Comparison of ENCODE assay signal across 8 mouse cellular contexts in the genomic region with DNA sequence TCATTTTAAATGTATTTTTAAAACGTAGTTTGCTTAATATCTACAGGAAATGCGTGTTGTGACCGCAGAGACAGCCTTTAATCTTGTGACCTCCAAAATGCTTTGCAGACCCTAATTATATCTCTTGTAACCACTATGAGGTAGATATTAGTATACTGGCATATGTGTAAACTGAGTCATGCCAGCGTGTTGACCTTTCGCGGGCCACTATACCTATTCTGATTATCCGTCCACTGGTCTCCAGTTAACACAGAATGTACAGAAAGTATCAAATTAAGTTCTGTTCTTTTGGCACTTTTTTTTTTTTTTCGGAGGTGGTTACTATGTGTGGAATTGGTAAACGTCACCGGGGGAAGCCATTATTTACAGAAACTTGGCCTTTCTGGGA. TPM values are rescaled to one million over a fixed set of nuclear protein-coding genes. Genes with fewer than 3 reads are reported as not detected.
DNase-seq lines count a peak whose midpoint lies in the region; ATAC-seq and TF ChIP-seq lines count a peak whose summit lies in the region.

No protein-coding gene starts in this region.

- TF ChIP-seq EP300 in heart, adult 2 months (IDR thresholded peaks at IDR 0.05; ENCODE audit: insufficient read depth, low read depth, low read length), result no peak
- no peak for TF ChIP-seq EP300 in heart, postnatal 0 days (IDR thresholded peaks at IDR 0.05; ENCODE audit: low read depth)

- in situ Hi-C loops in ES-E14 (cut with MboI; ENCODE audit: low sequenced_read_pairs in 2 of 2, unreplicated experiment in 2 of 2), result no loop called here

- H3K4me3 ChIP-seq in heart, adult 2 months, result peak overlapping the region; percentile 96
- peak overlapping the region; percentile 85 to 97 for H3K4me3 ChIP-seq in ES-E14 (ENCODE audit: insufficient read depth in 1 of 2, low read depth in 1 of 2, low read length in 2 of 2, poor library complexity in 1 of 2, severe bottlenecking in 1 of 2)
- H3K4me3 ChIP-seq in heart, postnatal 0 days (ENCODE audit: low read depth, low read length), result peak overlapping the region; percentile 85
- peak overlapping the region; percentile 97 for H3K4me3 ChIP-seq in megakaryocyte, embryonic 14.5 days (replicated peaks)

- H3K4me1 ChIP-seq in heart, adult 2 months (ENCODE audit: control insufficient read depth, insufficient read depth, low read length), result peaks cover 8% of the 10 kb centered on the region
- H3K4me1 ChIP-seq in ES-E14 (ENCODE audit: control insufficient read depth in 2 of 2, insufficient read depth in 2 of 2, low read length in 2 of 2, poor library complexity in 1 of 2), result peaks cover 2 to 6% of the 10 kb centered on the region in 2 experiments; a peak in 2 of 4 replicates
- peaks cover 34% of the 10 kb centered on the region for H3K4me1 ChIP-seq in heart, postnatal 0 days (ENCODE audit: control insufficient read depth, insufficient read depth)
- H3K4me1 ChIP-seq in megakaryocyte, embryonic 14.5 days, result peaks cover 58% of the 10 kb centered on the region

- H3K27ac ChIP-seq in heart, adult 2 months, result peak overlapping the region; percentile 92
- H3K27ac ChIP-seq in ES-E14 (ENCODE audit: insufficient read depth, low read depth, low read length, poor library complexity, severe bottlenecking), result no peak overlapping the region
- peak overlapping the region; percentile 83 for H3K27ac ChIP-seq in heart, postnatal 0 days (ENCODE audit: low read depth)

- H3K36me3 ChIP-seq in heart, adult 2 months (ENCODE audit: control insufficient read depth, insufficient read depth, low read length), result peaks cover 9% of the 10 kb centered on the region
- no peaks in the 10 kb centered on the region for H3K36me3 ChIP-seq in ES-E14 (ENCODE audit: control insufficient read depth, insufficient read depth, low read length, poor library complexity, severe bottlenecking)
- no peaks in the 10 kb centered on the region for H3K36me3 ChIP-seq in heart, postnatal 0 days (replicated peaks; ENCODE audit: control insufficient read depth, insufficient read depth, low read length)
- peaks cover 6% of the 10 kb centered on the region for H3K36me3 ChIP-seq in megakaryocyte, embryonic 14.5 days (replicated peaks; ENCODE audit: low read length)

- DNase-seq in heart, adult 2 months, result no peak
- no peak for DNase-seq in heart, postnatal 36 days
- DNase-seq in ES-E14 (ENCODE audit: low read depth, low spot score), result no peak
- no peak for DNase-seq in heart, postnatal 0 days (ENCODE audit: low spot score)
- no peak for DNase-seq in retina, postnatal 1 day
- no peak for DNase-seq in thymus, postnatal 10 days (ENCODE audit: low spot score in 2 of 2)
- DNase-seq in adrenal gland, adult (ENCODE audit: inconsistent age in 2 of 2, low spot score in 1 of 2), result no peak

- ATAC-seq in heart, postnatal 0 days (ENCODE audit: insufficient read depth, low read depth), result no peak

- peak overlapping the region; percentile 90 for H3K4me2 ChIP-seq in heart, postnatal 0 days (ENCODE audit: low read depth, low read length)

- no peaks in the 10 kb centered on the region for H3K27me3 ChIP-seq in heart, adult 2 months (ENCODE audit: control insufficient read depth, insufficient read depth, low read length)
- no peaks in the 10 kb centered on the region for H3K27me3 ChIP-seq in heart, postnatal 0 days (ENCODE audit: control insufficient read depth, insufficient read depth, low read length)
- no peaks in the 10 kb centered on the region for H3K27me3 ChIP-seq in megakaryocyte, embryonic 14.5 days (replicated peaks)

- peak overlapping the region; percentile 38; the same call in 1 of the 2 replicates for H3K9ac ChIP-seq in heart, adult 2 months (ENCODE audit: low read depth, low read length)
- peak overlapping the region; percentile 98; the same call in 1 of the 2 replicates for H3K9ac ChIP-seq in ES-E14 (ENCODE audit: insufficient read depth, low read depth, low read length, poor library complexity, severe bottlenecking)
- H3K9ac ChIP-seq in heart, postnatal 0 days (replicated peaks; ENCODE audit: low read depth, low read length), result peak overlapping the region; percentile 83

- TF ChIP-seq CTCF in heart, adult 2 months (IDR thresholded peaks at IDR 0.05), result no peak
- TF ChIP-seq CTCF in heart, postnatal 0 days (IDR thresholded peaks at IDR 0.05; ENCODE audit: low read depth), result no peak

- no peaks in the 10 kb centered on the region for H3K9me3 ChIP-seq in ES-E14 (ENCODE audit: control insufficient read depth, insufficient read depth, low read depth, low read length)
- H3K9me3 ChIP-seq in heart, postnatal 0 days (replicated peaks; ENCODE audit: control insufficient read depth, low read length), result no peaks in the 10 kb centered on the region
- no peaks in the 10 kb centered on the region for H3K9me3 ChIP-seq in megakaryocyte, embryonic 14.5 days

- WGBS in heart, adult 2 months, result 8% methylated on average over 10 of the region's 10 CpGs
- WGBS in heart, postnatal 0 days, result 21% methylated on average over 10 of the region's 10 CpGs

- peaks cover 6% of the 10 kb centered on the region for H3K79me2 ChIP-seq in heart, adult 2 months (replicated peaks; ENCODE audit: control insufficient read depth, insufficient read depth, low read length)

- intact Hi-C loops in heart, adult 2 months (cut with DNase I), result loop anchor here (1.0 to 10.0 kb wide), 2 partner anchors 117 to 1439 kb away; a partner anchor contains a TSS
- intact Hi-C loops in heart, postnatal 36 days (cut with DNase I), result loop anchor here (5.0 kb wide), 1 partner anchor 117 kb away; a partner anchor contains a TSS

- no peak for TF ChIP-seq POLR2A in heart, adult 2 months (IDR thresholded peaks at IDR 0.05; ENCODE audit: insufficient read depth, low read depth, low read length)

TF ChIP-seq in ES-E14, 5 proteins besides CTCF, POLR2A, EP300 and RAD21:
- TF ChIP-seq ZNF384 (IDR thresholded peaks at IDR 0.05; ENCODE audit: low read depth, low read length), result 0 out of 2 replicates have a peak, but pooled peaks have one; percentile 6
- TF ChIP-seq HCFC1 (IDR thresholded peaks at IDR 0.05; ENCODE audit: borderline replicate concordance, insufficient read depth, low read length), result no peak

RNA-seq across cellular contexts. Expression of a gene that starts 0.9 kb away (rescaled TPM):
- 10 to 100 TPM; 17.9 to 19.3 TPM for total RNA-seq in heart, adult 2 months (2021)
- polyA plus RNA-seq in heart, adult 2 months (2012; rRNA removed), result 13.4 and 23.4 TPM in 2 replicates
- 10 to 100 TPM; 20.9 to 21.1 TPM for total RNA-seq in heart, postnatal 36 days (2021)
- total RNA-seq in ES-E14 (2012; rRNA removed), result 27.7 and 45.6 TPM in 2 replicates
- total RNA-seq in heart, postnatal 0 days (2014; rRNA removed; ENCODE audit: low replicate concordance), result 32.1 and 48.4 TPM in 2 replicates
- polyA plus RNA-seq in heart, postnatal 0 days (2015; fragmentation: Nextera tagmentation; extraction: Ambion mirVana), result 58.2 and 63.7 TPM in 2 replicates
- polyA plus RNA-seq in megakaryocyte, embryonic 14.5 days (2012; ENCODE audit: insufficient read depth, low replicate concordance), result 3.3 TPM in 1 of 2 replicates, not detected in the other

Comparison
In these comparisons a context has a peak if more than half of its experiments do, and no peak if none do; other contexts are left out.
1. H3K9ac ChIP-seq: peak in every context shown above with its lines; median percentile 98 in ES-E14; 83 in heart, postnatal 0 days; 38 in heart, adult 2 months.